Mouse (Mus musculus) 3134 (cell line): ENCODE measurements around the gene Shank2.

Source experiments
- DNase-seq: peaks from one replicate; pipeline ENCODE4 v3.0.0-alpha.2; 2011; ENCODE audit warnings: low spot score; ENCODE audit not compliant: insufficient read length; ENCODE audit errors: extremely low read depth

Shank2 gene

DNA sequence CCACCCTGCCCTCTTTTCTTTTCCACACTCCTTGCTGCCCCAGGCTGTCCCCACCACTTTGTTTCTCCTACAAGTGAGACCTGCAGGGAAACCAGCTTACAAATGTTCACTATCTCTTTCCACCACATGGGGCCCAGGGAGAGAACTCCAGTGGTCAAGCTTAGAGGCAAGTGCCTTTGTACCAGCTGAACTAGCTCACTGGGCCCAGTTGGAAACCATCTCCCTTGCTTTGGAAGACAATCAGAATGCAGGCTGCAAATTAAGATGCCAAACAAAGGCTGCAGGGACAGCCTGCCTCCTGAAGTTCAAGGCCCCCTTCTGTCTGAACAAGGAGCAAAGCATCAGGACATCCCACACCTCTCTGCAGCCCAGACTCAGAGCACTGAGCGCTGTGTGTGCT is 206.9 kb downstream of the Shank2 start:
- DNase-seq: no peak

DNA sequence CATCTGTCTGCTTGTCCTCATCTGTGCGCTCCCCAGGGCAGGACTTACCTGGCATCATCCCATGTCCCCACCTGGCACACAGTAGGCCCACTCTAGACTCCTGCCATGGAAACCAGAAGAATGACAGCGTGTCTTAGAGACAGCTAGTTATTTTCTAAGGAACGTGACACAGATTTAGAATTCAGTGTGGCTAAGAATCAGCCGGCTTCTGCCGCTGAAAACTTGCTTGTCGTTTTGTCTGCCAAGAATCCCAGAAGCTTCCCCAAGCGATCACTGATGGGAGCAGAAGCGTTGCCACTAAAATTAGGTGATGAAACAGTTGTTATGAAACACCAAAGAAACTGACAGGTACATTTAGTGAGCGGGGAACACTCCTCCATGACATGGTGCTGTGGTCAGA is 208.8 kb downstream of the Shank2 start:
- no peak for DNase-seq

GRCm38 (mm10) chr7:144212694-144213093 is 211.0 kb downstream of the Shank2 start:
- no peak for DNase-seq

DNA sequence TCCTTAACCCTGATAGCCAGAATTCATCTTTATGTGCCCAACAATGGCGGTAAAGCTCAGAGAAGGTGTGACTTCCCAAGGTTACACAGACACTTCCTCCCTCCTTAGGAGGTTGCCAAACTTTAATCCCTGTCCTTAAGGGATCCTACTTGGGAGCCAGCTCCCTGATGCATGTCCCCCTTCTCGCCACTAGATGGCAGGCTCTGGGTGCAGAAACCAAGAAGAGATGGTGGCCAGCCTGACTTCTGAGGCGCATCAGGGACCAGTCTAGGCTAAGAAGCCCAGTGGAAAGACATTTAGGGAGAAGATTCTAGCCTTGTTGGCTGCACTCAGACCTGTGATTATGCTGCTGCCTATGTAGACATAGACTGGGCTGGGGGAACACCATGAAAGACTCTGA is 215.5 kb downstream of the Shank2 start:
- DNase-seq: peak; percentile 24

- DNase-seq: no peak
Observed at GRCm38 (mm10) chr7:144228683-144229082, 227.0 kb downstream of the Shank2 start.

- no peak for DNase-seq
Observed at GRCm38 (mm10) chr7:144229421-144229820, 227.7 kb downstream of the Shank2 start.

GRCm38 (mm10) chr7:144232132-144232706 is 230.5 kb downstream of the Shank2 start:
- DNase-seq: no peak

DNA sequence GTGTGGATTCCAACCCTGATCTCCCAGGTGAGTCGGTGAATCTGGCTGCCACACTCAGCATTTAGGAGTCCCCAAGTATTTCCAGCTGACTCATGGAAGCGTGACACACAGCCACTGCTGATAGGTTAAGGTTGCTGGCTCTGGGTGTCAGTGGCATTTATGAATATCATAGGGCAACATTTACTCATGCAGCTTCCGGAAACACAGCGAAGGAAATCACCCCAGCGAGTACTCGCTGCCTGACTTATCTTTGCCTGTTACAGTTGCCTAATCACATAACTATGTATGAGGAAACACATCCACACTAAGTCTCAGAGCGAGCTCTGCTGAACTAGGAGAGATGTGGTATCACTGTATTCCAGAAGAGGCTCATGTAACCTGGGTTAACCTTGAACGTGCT is 231.8 kb downstream of the Shank2 start:
- DNase-seq: no peak

- no peak for DNase-seq
Observed at GRCm38 (mm10) chr7:144234783-144235182, 233.1 kb downstream of the Shank2 start.

GRCm38 (mm10) chr7:144235523-144235922 is 233.8 kb downstream of the Shank2 start:
- no peak for DNase-seq

- no peak for DNase-seq
Observed at GRCm38 (mm10) chr7:144236802-144237201, 235.1 kb downstream of the Shank2 start.

DNA sequence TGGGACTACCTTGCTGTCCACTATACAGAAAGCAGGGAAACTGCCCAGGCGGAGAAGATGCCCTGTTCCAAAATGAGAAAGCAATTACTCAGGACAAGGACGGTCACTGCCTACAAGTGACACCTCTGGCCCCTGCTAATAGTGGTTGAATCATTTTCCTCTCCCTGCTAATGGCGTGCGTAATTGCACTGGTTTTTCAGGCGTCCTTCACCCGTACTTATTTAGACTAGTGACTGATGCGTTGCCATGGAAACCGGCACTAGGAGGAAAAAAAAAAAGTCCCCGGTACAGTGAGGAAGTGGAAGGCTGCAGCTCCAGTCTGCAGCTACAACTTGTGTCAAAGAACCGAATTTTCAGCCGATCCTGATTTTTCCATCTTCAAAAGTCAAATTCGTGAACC is 236.7 kb downstream of the Shank2 start:
- DNase-seq: no peak

DNA sequence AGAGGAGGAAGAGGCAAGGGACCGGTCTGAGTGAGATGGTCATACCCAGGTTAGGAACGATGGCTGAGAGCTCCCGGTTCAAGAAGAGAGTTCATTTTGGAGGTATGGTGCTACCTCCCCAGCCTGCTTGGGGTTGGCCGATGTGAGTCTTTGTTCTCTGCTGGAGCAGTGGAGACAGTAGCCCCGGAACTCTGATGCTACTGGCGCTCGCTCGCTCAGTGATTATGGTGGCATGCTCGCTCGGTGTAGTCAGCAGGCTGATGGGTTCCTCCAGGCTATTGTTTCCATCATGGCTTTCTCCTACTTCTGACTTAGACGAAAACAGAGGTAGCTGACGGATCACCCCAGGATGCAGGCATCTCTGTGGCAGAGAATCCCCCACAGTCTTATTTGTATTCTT is 237.3 kb downstream of the Shank2 start:
- DNase-seq: no peak

DNA sequence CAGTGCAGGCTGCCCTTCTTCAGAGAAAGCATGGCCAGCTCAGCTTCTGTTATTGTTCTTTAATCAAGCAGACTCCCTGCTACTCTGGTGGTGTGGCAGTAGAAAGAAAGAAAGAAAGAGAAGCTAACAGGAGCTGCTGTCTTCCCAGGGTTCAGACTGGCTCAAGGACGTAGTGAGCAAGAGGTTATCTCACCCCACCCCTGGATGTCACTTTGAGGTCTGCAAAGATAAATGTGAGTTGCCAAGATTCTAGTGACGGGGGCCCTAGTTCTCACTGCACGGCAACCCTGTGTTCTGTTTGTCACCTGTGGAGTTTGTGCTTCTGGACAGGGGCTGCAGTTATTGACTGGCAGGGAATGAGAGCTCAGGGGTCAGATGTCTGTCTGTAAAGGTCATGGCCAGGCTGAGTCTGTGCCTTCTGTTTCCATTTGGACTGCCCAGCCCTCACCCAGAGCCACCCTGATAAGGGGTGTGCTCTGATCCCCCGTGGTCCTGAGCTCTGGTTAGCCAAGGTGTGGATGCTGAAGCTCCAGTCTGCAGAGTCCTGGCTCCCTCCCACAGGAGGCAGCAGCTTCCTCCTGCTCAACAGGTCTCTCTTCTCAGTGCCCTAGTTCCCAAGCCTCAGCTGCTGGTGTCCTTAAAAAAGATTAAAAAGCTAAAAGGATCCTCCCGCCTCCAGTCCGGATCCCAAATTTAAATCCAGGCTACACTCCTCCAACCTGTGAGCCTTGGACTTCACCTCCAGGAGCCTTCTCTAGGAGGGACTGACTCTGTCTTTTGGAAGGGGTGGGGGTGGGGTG is 238.0 kb downstream of the Shank2 start:
- no peak for DNase-seq

GRCm38 (mm10) chr7:144240736-144241343 is 239.1 kb downstream of the Shank2 start:
- DNase-seq: no peak

GRCm38 (mm10) chr7:144244203-144244602 is 242.5 kb downstream of the Shank2 start:
- no peak for DNase-seq

- no peak for DNase-seq
Observed at GRCm38 (mm10) chr7:144246271-144246670, 244.5 kb downstream of the Shank2 start.

DNA sequence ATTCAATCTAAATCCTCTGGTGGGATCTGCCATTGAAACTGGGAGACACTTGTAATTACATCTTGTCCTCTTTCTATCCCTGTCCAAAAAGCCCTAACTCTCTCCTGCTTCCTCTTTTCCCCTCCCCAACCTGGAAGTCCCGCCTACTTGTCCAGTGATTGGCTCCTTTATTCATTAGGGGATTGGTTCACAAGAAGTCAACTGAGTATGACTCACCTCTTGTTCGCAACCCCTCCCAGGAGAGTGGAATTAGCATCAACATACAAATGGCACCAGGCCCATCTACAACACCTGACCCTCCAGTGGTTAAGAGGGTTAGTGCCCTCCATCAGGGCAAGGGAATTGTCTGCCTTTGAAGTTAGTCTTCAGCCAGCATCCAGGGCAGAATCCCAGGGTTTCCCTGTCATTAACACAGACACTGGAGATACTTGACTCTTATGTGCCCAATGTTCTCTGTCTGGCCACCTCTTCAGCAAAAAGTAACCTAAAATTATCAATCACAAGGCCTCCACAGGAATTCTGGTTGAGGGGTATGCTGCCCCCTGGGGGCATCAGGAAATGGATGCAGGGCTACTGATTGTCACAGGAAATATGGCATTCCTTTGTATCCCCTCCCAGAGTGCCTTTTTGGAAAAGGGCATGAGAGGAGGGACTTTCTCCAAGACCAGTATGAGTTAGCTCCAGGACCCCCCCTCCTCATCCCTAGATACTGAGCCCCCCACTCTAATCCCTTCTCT is 247.1 kb downstream of the Shank2 start:
- no peak for DNase-seq

GRCm38 (mm10) chr7:144250791-144251190 is 249.1 kb downstream of the Shank2 start:
- DNase-seq: no peak

GRCm38 (mm10) chr7:144251250-144251649 is 249.5 kb downstream of the Shank2 start:
- DNase-seq: no peak

- no peak for DNase-seq
Observed at GRCm38 (mm10) chr7:144254674-144255246, 253.0 kb downstream of the Shank2 start.
